Mouse (Mus musculus): ENCODE data around the gene 4930590J08Rik. TPM values are rescaled to one million over a fixed set of nuclear protein-coding genes. Genes with fewer than 3 reads are reported as not detected.

4930590J08Rik gene
- polyA plus RNA-seq (2017; shearing (Covaris generic)) = not detected

GRCm38 (mm10) chr6:91902509-91902908 lies at the start of gene 4930590J08Rik:
TSS of gene 4930590J08Rik (plus strand) at chr6:91902809.

GRCm38 (mm10) chr6:91877885-91878651 lies 24.5 kb upstream of the 4930590J08Rik start, which contains the start of gene Ccdc174:
TSS of gene Ccdc174 (plus strand) at chr6:91878053.

GRCm38 (mm10) chr6:91978371-91979300 lies 76.0 kb downstream of the 4930590J08Rik start, which contains the start of gene Fgd5:
TSS of gene Fgd5 (plus strand) at chr6:91978878.

Other genes starting within 250 kb of the 4930590J08Rik start
- 70.7 TPM for gene Slc6a6, start 218.8 kb upstream of the 4930590J08Rik start, polyA plus RNA-seq (2017; shearing (Covaris generic))
- 0.22 TPM for gene Grip2, start 75.6 kb upstream of the 4930590J08Rik start, polyA plus RNA-seq (2017; shearing (Covaris generic))
- 31.1 TPM for gene Ccdc174, start 24.8 kb upstream of the 4930590J08Rik start, polyA plus RNA-seq (2017; shearing (Covaris generic))
- 0.21 TPM for gene Fgd5, start 76.1 kb downstream of the 4930590J08Rik start, polyA plus RNA-seq (2017; shearing (Covaris generic))
- 62.3 TPM for gene Nr2c2, start 188.6 kb downstream of the 4930590J08Rik start, polyA plus RNA-seq (2017; shearing (Covaris generic))